Mouse (Mus musculus) hindbrain, embryonic 10.5 days (tissue): ENCODE measurements at regions not wholly inside any gene's neighbourhood (a gene's known extent, or its start where the extent isn't known, plus 50 kb on each side); places are given as distances from the start of the nearest gene placed in this dataset.

ENCODE experiments used
- DNase-seq: peaks from one replicate; pipeline ENCODE4 v3.0.0-alpha.2; 2017; ENCODE audit warnings: low spot score
- H3K27ac ChIP-seq: fragments of 300-500 bp; sonication (generic); 2 replicates; pipeline ENCODE4 v1.5.1; 2016; ENCODE audit warnings: mild to moderate bottlenecking, moderate library complexity
- H3K27me3 ChIP-seq: fragments of 300-500 bp; sonication (generic); 2 replicates; pipeline ENCODE4 v1.6.1; 2016; ENCODE audit warnings: mild to moderate bottlenecking; ENCODE audit not compliant: poor library complexity, insufficient read depth, severe bottlenecking
- H3K36me3 ChIP-seq: fragments of 300-500 bp; sonication (generic); 2 replicates; pipeline ENCODE4 v1.6.1; 2016; ENCODE audit warnings: mild to moderate bottlenecking, moderate library complexity
- H3K4me1 ChIP-seq: fragments of 300-500 bp; sonication (generic); replicated peaks from 2 replicates; pipeline ENCODE4 v1.6.1; 2016; ENCODE audit warnings: mild to moderate bottlenecking
- H3K4me3 ChIP-seq: fragments of 300-500 bp; sonication (generic); 2 replicates; pipeline ENCODE4 v1.5.1; 2016; ENCODE audit warnings: mild to moderate bottlenecking, moderate library complexity
- H3K9me3 ChIP-seq: fragments of 300-500 bp; sonication (generic); 2 replicates; pipeline ENCODE4 v1.6.1; 2016; ENCODE audit warnings: mild to moderate bottlenecking, moderate library complexity
- WGBS: fragments of 180-500 bp; shearing (Covaris S2); methylation state at CpG from one replicate; pipeline ENCODE4 v1.1.7; 2016; 5-methylcytosine and 5-hydroxymethylcytosine counted together

- 44% methylated on average over 10 of the region's 10 CpGs for WGBS
- Histone ChIP-seq H3K36me3 (no peaks in the 10 kb centered on the region), H3K4me1 (peaks cover 50% of the 10 kb centered on the region), H3K27me3 (peaks cover 59% of the 10 kb centered on the region), H3K4me3 (no peak overlapping the region), H3K9me3 (no peaks in the 10 kb centered on the region), H3K27ac (peak overlapping the region; percentile 41; the same call in 1 of the 2 replicates)
- peak; percentile 19 for DNase-seq
These were observed 206.1 kb upstream of the Serp2 start for GRCm38 (mm10) chr14:76762777-76763176.

GRCm38 (mm10) chr14:76761691-76762090 lies 205.0 kb upstream of the Serp2 start:
- no peak for DNase-seq
- peaks cover 46% of the 10 kb centered on the region for H3K4me1 ChIP-seq
- peaks cover 48% of the 10 kb centered on the region for H3K27me3 ChIP-seq
- 0 out of 2 replicates have a peak overlapping the region, but pooled peaks have one; percentile 12 for H3K27ac ChIP-seq
- H3K4me3 ChIP-seq = no peak overlapping the region
- H3K9me3 ChIP-seq = no peaks in the 10 kb centered on the region
- H3K36me3 ChIP-seq = no peaks in the 10 kb centered on the region
- 93% methylated on average over 11 of the region's 11 CpGs for WGBS

- Histone ChIP-seq H3K4me3 (no peak overlapping the region), H3K9me3 (no peaks in the 10 kb centered on the region), H3K4me1 (peaks cover 42% of the 10 kb centered on the region), H3K36me3 (no peaks in the 10 kb centered on the region), H3K27ac (no peak overlapping the region), H3K27me3 (peaks cover 44% of the 10 kb centered on the region)
- no peak for DNase-seq
- WGBS = 93% methylated on average over 4 of the region's 4 CpGs
These were observed 204.6 kb upstream of the Serp2 start for GRCm38 (mm10) chr14:76761274-76761673.

GRCm38 (mm10) chr14:76760509-76761023 lies 203.9 kb upstream of the Serp2 start:
- no peak for DNase-seq
- 87% methylated on average over 13 of the region's 13 CpGs for WGBS
- H3K27ac ChIP-seq = no peak overlapping the region
- peaks cover 36% of the 10 kb centered on the region for H3K4me1 ChIP-seq
- no peaks in the 10 kb centered on the region for H3K9me3 ChIP-seq
- no peaks in the 10 kb centered on the region for H3K36me3 ChIP-seq
- H3K4me3 ChIP-seq = no peak overlapping the region
- H3K27me3 ChIP-seq = peaks cover 38% of the 10 kb centered on the region

- DNase-seq = no peak
- Histone ChIP-seq H3K27me3 (peaks cover 30% of the 10 kb centered on the region), H3K4me1 (peaks cover 24% of the 10 kb centered on the region), H3K9me3 (no peaks in the 10 kb centered on the region), H3K36me3 (no peaks in the 10 kb centered on the region), H3K4me3 (no peak overlapping the region), H3K27ac (no peak overlapping the region)
- WGBS = 87% methylated on average over 4 of the region's 4 CpGs
These were observed 202.7 kb upstream of the Serp2 start for GRCm38 (mm10) chr14:76759377-76759776.

- Histone ChIP-seq H3K9me3 (no peaks in the 10 kb centered on the region), H3K4me1 (peaks cover 16% of the 10 kb centered on the region), H3K4me3 (no peak overlapping the region), H3K27ac (no peak overlapping the region), H3K36me3 (no peaks in the 10 kb centered on the region), H3K27me3 (peaks cover 24% of the 10 kb centered on the region)
- WGBS = 87% methylated on average over 1 of the region's 1 CpGs
- no peak for DNase-seq
These were observed 201.9 kb upstream of the Serp2 start for GRCm38 (mm10) chr14:76758589-76758988.

- no peaks in the 10 kb centered on the region for H3K36me3 ChIP-seq
- no peaks in the 10 kb centered on the region for H3K4me1 ChIP-seq
- H3K9me3 ChIP-seq = no peaks in the 10 kb centered on the region
- DNase-seq = no peak
- H3K4me3 ChIP-seq = no peak overlapping the region
- no peak overlapping the region for H3K27ac ChIP-seq
- peaks cover 4% of the 10 kb centered on the region; the same call in 1 of the 2 replicates for H3K27me3 ChIP-seq
- 80% methylated on average over 9 of the region's 9 CpGs for WGBS
These were observed 199.1 kb upstream of the Serp2 start for GRCm38 (mm10) chr14:76755591-76756376.

GRCm38 (mm10) chr14:76753734-76754133 lies 197.0 kb upstream of the Serp2 start:
- H3K36me3 ChIP-seq = no peaks in the 10 kb centered on the region
- no peak for DNase-seq
- H3K4me3 ChIP-seq = no peak overlapping the region
- H3K9me3 ChIP-seq = no peaks in the 10 kb centered on the region
- H3K27me3 ChIP-seq = peaks cover 2% of the 10 kb centered on the region; the same call in 1 of the 2 replicates
- 89% methylated on average over 5 of the region's 5 CpGs for WGBS
- no peaks in the 10 kb centered on the region for H3K4me1 ChIP-seq
- no peak overlapping the region for H3K27ac ChIP-seq

GRCm38 (mm10) chr14:76749178-76749577 lies 192.5 kb upstream of the Serp2 start:
- 92% methylated on average over 7 of the region's 7 CpGs for WGBS
- Histone ChIP-seq H3K4me3 (no peak overlapping the region), H3K4me1 (0 out of 2 replicates have a peak, but pooled peaks cover 4% of the 10 kb centered on the region), H3K9me3 (no peaks in the 10 kb centered on the region), H3K27me3 (no peaks in the 10 kb centered on the region), H3K27ac (no peak overlapping the region), H3K36me3 (no peaks in the 10 kb centered on the region)
- DNase-seq = no peak

GRCm38 (mm10) chr14:76748711-76749110 lies 192.0 kb upstream of the Serp2 start:
- Histone ChIP-seq H3K4me3 (no peak overlapping the region), H3K4me1 (0 out of 2 replicates have a peak, but pooled peaks cover 4% of the 10 kb centered on the region), H3K27ac (no peak overlapping the region), H3K27me3 (no peaks in the 10 kb centered on the region), H3K36me3 (no peaks in the 10 kb centered on the region), H3K9me3 (no peaks in the 10 kb centered on the region)
- no peak for DNase-seq
- WGBS = 95% methylated on average over 2 of the region's 2 CpGs

GRCm38 (mm10) chr14:76747814-76748213 lies 191.1 kb upstream of the Serp2 start:
- H3K27me3 ChIP-seq = no peaks in the 10 kb centered on the region
- H3K36me3 ChIP-seq = no peaks in the 10 kb centered on the region
- H3K4me1 ChIP-seq = 0 out of 2 replicates have a peak, but pooled peaks cover 4% of the 10 kb centered on the region
- WGBS = 88% methylated on average over 5 of the region's 5 CpGs
- no peak for DNase-seq
- no peak overlapping the region for H3K27ac ChIP-seq
- no peak overlapping the region for H3K4me3 ChIP-seq
- H3K9me3 ChIP-seq = no peaks in the 10 kb centered on the region

- WGBS = 91% methylated on average over 10 of the region's 10 CpGs
- no peak for DNase-seq
- no peaks in the 10 kb centered on the region for H3K9me3 ChIP-seq
- no peak overlapping the region for H3K4me3 ChIP-seq
- no peaks in the 10 kb centered on the region for H3K27me3 ChIP-seq
- no peaks in the 10 kb centered on the region for H3K36me3 ChIP-seq
- 0 out of 2 replicates have a peak, but pooled peaks cover 4% of the 10 kb centered on the region for H3K4me1 ChIP-seq
- no peak overlapping the region for H3K27ac ChIP-seq
These were observed 189.6 kb upstream of the Serp2 start for GRCm38 (mm10) chr14:76746282-76746681.

GRCm38 (mm10) chr14:76744674-76745433 lies 188.2 kb upstream of the Serp2 start:
- Histone ChIP-seq H3K36me3 (no peaks in the 10 kb centered on the region), H3K27ac (no peak overlapping the region; the same call in 1 of the 2 replicates)
- WGBS = 81% methylated on average over 23 of the region's 23 CpGs

More at GRCm38 (mm10) chr14:76744674-76745433, 188.2 kb upstream of the Serp2 start:
- H3K4me3 ChIP-seq = no peak overlapping the region
- H3K4me1 ChIP-seq = peaks cover 9% of the 10 kb centered on the region; the same call in 1 of the 2 replicates
- no peaks in the 10 kb centered on the region for H3K9me3 ChIP-seq
- no peak for DNase-seq
- H3K27me3 ChIP-seq = no peaks in the 10 kb centered on the region
